Mouse (Mus musculus): Measurements from ENCODE around the gene Trim8.

- TF ChIP-seq POLR2A (IDR thresholded peaks at IDR 0.05; ENCODE audit: borderline replicate concordance, extremely low read depth, low read depth, low read length) (no peak), CTCF (IDR thresholded peaks at IDR 0.05; ENCODE audit: insufficient read depth, low read length) (no peak)
These were observed 12.1 kb upstream of the Trim8 start for GRCm38 (mm10) chr19:46489448-46489847.
